Mouse (Mus musculus) liver, embryonic 13.5 days (tissue): Measurements from ENCODE around the gene Iqschfp. TPM values are rescaled to one million over a fixed set of nuclear protein-coding genes. Genes with fewer than 3 reads are reported as not detected.

Source experiments
- ATAC-seq: fragments of 200-750 bp; cut with Nextera tagmentation; 2 replicates; pipeline ENCODE4 v1.8.0; 2017; ENCODE audit warnings: low read depth, mild to moderate bottlenecking, moderate number of reproducible peaks, moderate library complexity
- DNase-seq: peaks from one replicate; pipeline ENCODE4 v3.0.0; 2022
- H3K27ac ChIP-seq: fragments of 300-500 bp; sonication (generic); 2 replicates; pipeline ENCODE4 v1.5.1; 2015; ENCODE audit warnings: moderate library complexity, mild to moderate bottlenecking, inconsistent platforms
- H3K27me3 ChIP-seq: fragments of 300-500 bp; sonication (generic); 2 replicates; pipeline ENCODE4 v1.6.1; 2015; ENCODE audit warnings: mild to moderate bottlenecking, inconsistent platforms
- H3K36me3 ChIP-seq: fragments of 300-500 bp; sonication (generic); 2 replicates; pipeline ENCODE4 v1.6.1; 2015; ENCODE audit warnings: mild to moderate bottlenecking, inconsistent platforms
- H3K4me1 ChIP-seq: fragments of 300-500 bp; sonication (generic); replicated peaks from 2 replicates; pipeline ENCODE4 v1.6.1; 2015; ENCODE audit warnings: inconsistent platforms
- H3K4me2 ChIP-seq: fragments of 300-500 bp; sonication (generic); 2 replicates; pipeline ENCODE4 v1.6.1; 2015; ENCODE audit warnings: inconsistent platforms, mild to moderate bottlenecking, moderate library complexity
- H3K4me3 ChIP-seq: fragments of 300-500 bp; sonication (generic); replicated peaks from 2 replicates; pipeline ENCODE4 v1.5.1; 2015; ENCODE audit warnings: mild to moderate bottlenecking, inconsistent platforms
- H3K9ac ChIP-seq: fragments of 300-500 bp; sonication (generic); 2 replicates; pipeline ENCODE4 v1.6.1; 2015; ENCODE audit warnings: mild to moderate bottlenecking, inconsistent platforms
- H3K9me3 ChIP-seq: fragments of 300-500 bp; sonication (generic); replicated peaks from 2 replicates; pipeline ENCODE4 v1.6.1; 2016; ENCODE audit warnings: inconsistent platforms
- WGBS: fragments of 180-500 bp; shearing (Covaris S2); methylation state at CpG from one replicate; pipeline ENCODE4 v1.1.7; 2015; ENCODE audit not compliant: insufficient replicate concordance; 5-methylcytosine and 5-hydroxymethylcytosine counted together
- polyA plus RNA-seq: library from polyadenylated mRNA; unstranded; fragments of >200 nt; fragmentation: Nextera tagmentation; extraction: Ambion mirVana; gene quantifications from 2 replicates; pipeline ENCODE4 v1.2.1, GENCODE M21; 2015

Gene Iqschfp
- polyA plus RNA-seq, 1 experiment from 2014 or later = not detected

GRCm38 (mm10) chr3:68372925-68373324 is 480.9 kb downstream of the Iqschfp start:
- Histone ChIP-seq H3K36me3 (no peaks in the 10 kb centered on the region), H3K9ac (no peak overlapping the region), H3K4me2 (no peak overlapping the region), H3K4me1 (no peaks in the 10 kb centered on the region), H3K9me3 (no peaks in the 10 kb centered on the region), H3K27me3 (no peaks in the 10 kb centered on the region), H3K4me3 (no peak overlapping the region), H3K27ac (no peak overlapping the region)
- no peak for ATAC-seq
- no peak for DNase-seq
- WGBS = 40% methylated on average over 1 of the region's 1 CpGs

GRCm38 (mm10) chr3:68375100-68375508 is 483.1 kb downstream of the Iqschfp start:
- Histone ChIP-seq H3K27ac (no peak overlapping the region), H3K27me3 (no peaks in the 10 kb centered on the region), H3K36me3 (no peaks in the 10 kb centered on the region), H3K4me2 (no peak overlapping the region), H3K9me3 (no peaks in the 10 kb centered on the region), H3K9ac (no peak overlapping the region), H3K4me3 (no peak overlapping the region), H3K4me1 (no peaks in the 10 kb centered on the region)
- WGBS = 44% methylated on average over 10 of the region's 10 CpGs
- DNase-seq (no peak), ATAC-seq (no peak)

- H3K9ac ChIP-seq = no peak overlapping the region
- ATAC-seq (no peak), DNase-seq (no peak)
- no peaks in the 10 kb centered on the region for H3K36me3 ChIP-seq
- no peak overlapping the region for H3K4me3 ChIP-seq
- 59% methylated on average over 7 of the region's 7 CpGs for WGBS
- no peaks in the 10 kb centered on the region for H3K9me3 ChIP-seq
- H3K4me2 ChIP-seq = no peak overlapping the region
- no peaks in the 10 kb centered on the region for H3K4me1 ChIP-seq
- H3K27me3 ChIP-seq = no peaks in the 10 kb centered on the region
- H3K27ac ChIP-seq = no peak overlapping the region
Measured at GRCm38 (mm10) chr3:68377452-68378198, 485.6 kb downstream of the Iqschfp start.

- Histone ChIP-seq H3K9ac (no peak overlapping the region), H3K9me3 (no peaks in the 10 kb centered on the region), H3K4me2 (no peak overlapping the region), H3K4me1 (no peaks in the 10 kb centered on the region), H3K4me3 (no peak overlapping the region), H3K27ac (no peak overlapping the region), H3K36me3 (no peaks in the 10 kb centered on the region), H3K27me3 (no peaks in the 10 kb centered on the region)
- DNase-seq = no peak
- ATAC-seq = no peak
- 60% methylated on average over 2 of the region's 2 CpGs for WGBS
Measured at GRCm38 (mm10) chr3:68378799-68379198, 486.8 kb downstream of the Iqschfp start.

- ATAC-seq (no peak), DNase-seq (no peak)
- no peaks in the 10 kb centered on the region for H3K4me1 ChIP-seq
- H3K27ac ChIP-seq = no peak overlapping the region
- H3K4me3 ChIP-seq = no peak overlapping the region
- H3K9ac ChIP-seq = no peak overlapping the region
- no peak overlapping the region for H3K4me2 ChIP-seq
- no peaks in the 10 kb centered on the region for H3K27me3 ChIP-seq
- WGBS = 53% methylated on average over 7 of the region's 7 CpGs
- H3K36me3 ChIP-seq = no peaks in the 10 kb centered on the region
- H3K9me3 ChIP-seq = no peaks in the 10 kb centered on the region
Measured at GRCm38 (mm10) chr3:68379242-68379641, 487.2 kb downstream of the Iqschfp start.

GRCm38 (mm10) chr3:68383672-68384071 is 491.6 kb downstream of the Iqschfp start:
- Histone ChIP-seq H3K4me1 (no peaks in the 10 kb centered on the region), H3K9ac (no peak overlapping the region), H3K4me3 (no peak overlapping the region), H3K4me2 (no peak overlapping the region), H3K36me3 (no peaks in the 10 kb centered on the region), H3K27me3 (no peaks in the 10 kb centered on the region), H3K27ac (no peak overlapping the region), H3K9me3 (no peaks in the 10 kb centered on the region)
- DNase-seq (no peak), ATAC-seq (no peak)

- Histone ChIP-seq H3K9ac (no peak overlapping the region), H3K4me2 (no peak overlapping the region), H3K4me3 (no peak overlapping the region), H3K4me1 (no peaks in the 10 kb centered on the region), H3K27me3 (no peaks in the 10 kb centered on the region), H3K27ac (no peak overlapping the region), H3K9me3 (no peaks in the 10 kb centered on the region), H3K36me3 (no peaks in the 10 kb centered on the region)
- no peak for DNase-seq
- no peak for ATAC-seq
- 69% methylated on average over 3 of the region's 3 CpGs for WGBS
Measured at GRCm38 (mm10) chr3:68385544-68385943, 493.5 kb downstream of the Iqschfp start.

GRCm38 (mm10) chr3:68388023-68388422 is 496.0 kb downstream of the Iqschfp start:
- no peak overlapping the region for H3K4me3 ChIP-seq
- 68% methylated on average over 3 of the region's 3 CpGs for WGBS
- no peaks in the 10 kb centered on the region for H3K9me3 ChIP-seq
- no peaks in the 10 kb centered on the region for H3K27me3 ChIP-seq
- no peak for DNase-seq
- no peaks in the 10 kb centered on the region for H3K36me3 ChIP-seq
- H3K4me2 ChIP-seq = no peak overlapping the region
- H3K9ac ChIP-seq = no peak overlapping the region
- no peaks in the 10 kb centered on the region for H3K4me1 ChIP-seq
- no peak overlapping the region for H3K27ac ChIP-seq
- ATAC-seq = no peak

GRCm38 (mm10) chr3:68393578-68393977 is 501.5 kb downstream of the Iqschfp start:
- Histone ChIP-seq H3K4me1 (no peaks in the 10 kb centered on the region), H3K27me3 (no peaks in the 10 kb centered on the region), H3K36me3 (no peaks in the 10 kb centered on the region), H3K9ac (no peak overlapping the region), H3K9me3 (no peaks in the 10 kb centered on the region), H3K4me2 (no peak overlapping the region), H3K27ac (no peak overlapping the region), H3K4me3 (no peak overlapping the region)
- 55% methylated on average over 2 of the region's 2 CpGs for WGBS
- DNase-seq = no peak
- no peak for ATAC-seq

- no peak overlapping the region for H3K4me3 ChIP-seq
- no peak overlapping the region for H3K27ac ChIP-seq
- H3K4me1 ChIP-seq = no peaks in the 10 kb centered on the region
- H3K9me3 ChIP-seq = no peaks in the 10 kb centered on the region
- no peak overlapping the region for H3K9ac ChIP-seq
- WGBS = 63% methylated on average over 3 of the region's 3 CpGs
- H3K4me2 ChIP-seq = no peak overlapping the region
- no peaks in the 10 kb centered on the region for H3K36me3 ChIP-seq
- ATAC-seq (no peak), DNase-seq (no peak)
- H3K27me3 ChIP-seq = no peaks in the 10 kb centered on the region
Measured at GRCm38 (mm10) chr3:68398691-68399090, 506.7 kb downstream of the Iqschfp start.

- H3K4me3 ChIP-seq = no peak overlapping the region
- ATAC-seq = no peak
Measured at GRCm38 (mm10) chr3:68400121-68400520, 508.1 kb downstream of the Iqschfp start.

GRCm38 (mm10) chr3:68403343-68403742 is 511.3 kb downstream of the Iqschfp start:
- no peaks in the 10 kb centered on the region for H3K36me3 ChIP-seq
- H3K4me1 ChIP-seq = no peaks in the 10 kb centered on the region
- no peak overlapping the region for H3K4me2 ChIP-seq
- ATAC-seq (no peak), DNase-seq (no peak)
- no peaks in the 10 kb centered on the region for H3K27me3 ChIP-seq
- no peak overlapping the region for H3K27ac ChIP-seq
- no peaks in the 10 kb centered on the region for H3K9me3 ChIP-seq
- H3K4me3 ChIP-seq = no peak overlapping the region
- WGBS = 65% methylated on average over 4 of the region's 4 CpGs
- no peak overlapping the region for H3K9ac ChIP-seq

More at GRCm38 (mm10) chr3:68400121-68400520, 508.1 kb downstream of the Iqschfp start:
- Histone ChIP-seq H3K4me1 (no peaks in the 10 kb centered on the region), H3K9me3 (no peaks in the 10 kb centered on the region), H3K4me2 (no peak overlapping the region), H3K9ac (no peak overlapping the region), H3K27ac (no peak overlapping the region), H3K36me3 (no peaks in the 10 kb centered on the region), H3K27me3 (no peaks in the 10 kb centered on the region)
- 62% methylated on average over 7 of the region's 7 CpGs for WGBS
- DNase-seq = no peak
